Mouse (Mus musculus): ENCODE data around the gene Eaf2.

Gene Eaf2

GRCm38 (mm10) chr16:36828820-36829219 lies 46.0 kb downstream of the Eaf2 start:
- DNase-seq = no peak

DNA sequence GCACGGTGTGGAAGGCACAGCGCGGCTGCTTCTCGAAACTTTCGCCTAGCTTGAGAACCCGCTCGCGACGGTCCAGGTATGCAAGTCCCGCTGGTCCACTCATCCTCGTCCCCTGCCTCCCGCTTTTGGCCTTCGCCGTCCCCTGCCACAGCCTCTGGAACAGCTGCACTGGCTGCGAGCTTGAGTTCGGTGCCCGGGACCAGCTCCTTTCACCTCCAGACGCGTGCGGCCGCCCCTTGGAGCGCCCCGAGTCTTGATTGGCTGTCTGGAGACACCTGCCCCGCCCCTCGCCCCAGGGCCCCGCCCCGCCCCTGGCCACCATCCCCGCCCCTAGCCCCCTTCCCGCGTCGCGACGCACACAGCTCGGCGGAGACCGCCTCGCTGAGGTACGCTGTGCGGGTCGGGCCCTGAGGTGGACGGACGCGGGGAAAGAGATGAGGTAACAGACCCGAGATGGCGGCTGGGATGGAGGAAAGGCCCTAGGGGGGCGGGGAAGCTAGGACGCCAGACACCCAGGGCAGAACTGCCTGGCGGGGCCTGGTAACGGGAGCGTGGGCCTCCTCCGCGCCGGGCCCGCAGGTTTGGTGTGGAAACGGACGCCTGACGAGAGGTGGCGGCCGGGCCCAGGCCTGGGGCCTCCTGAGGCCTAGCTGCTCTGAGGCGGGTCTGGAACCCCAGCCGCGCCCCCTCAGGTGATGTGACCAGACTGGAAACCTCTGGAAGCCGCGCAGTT lies 46.6 kb downstream of the Eaf2 start, which contains the start of gene Iqcb1:
Gene Iqcb1, plus strand, starts transcription at position 332 of the 733 bp plus-strand sequence.
- peak; percentile 88 for DNase-seq

DNA sequence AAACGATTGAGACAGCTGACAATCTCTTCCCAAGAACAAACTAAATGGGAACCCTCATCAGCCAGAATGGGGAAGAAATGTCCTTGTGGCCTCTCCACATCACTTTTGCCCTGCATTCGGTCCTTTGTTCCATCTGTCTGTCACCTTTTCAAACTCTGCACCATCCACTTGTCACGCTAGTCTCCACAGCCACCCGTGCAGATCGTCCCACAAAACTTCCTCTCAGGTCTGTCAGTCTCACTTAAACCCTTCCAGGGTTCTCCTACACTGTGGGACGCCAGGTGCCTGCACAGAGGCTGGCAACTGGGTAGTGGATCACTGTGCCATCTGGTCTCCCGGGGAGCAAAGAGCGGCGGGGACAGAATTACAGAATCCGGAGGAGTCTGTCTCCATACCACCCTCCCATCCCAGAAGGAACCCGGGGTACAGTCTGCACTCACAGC lies 47.2 kb downstream of the Eaf2 start:
- DNase-seq = no peak

GRCm38 (mm10) chr16:36821474-36821873 lies 53.3 kb downstream of the Eaf2 start:
- DNase-seq = peak; percentile 76

GRCm38 (mm10) chr16:36820747-36821146 lies 54.1 kb downstream of the Eaf2 start:
- DNase-seq = no peak

DNA sequence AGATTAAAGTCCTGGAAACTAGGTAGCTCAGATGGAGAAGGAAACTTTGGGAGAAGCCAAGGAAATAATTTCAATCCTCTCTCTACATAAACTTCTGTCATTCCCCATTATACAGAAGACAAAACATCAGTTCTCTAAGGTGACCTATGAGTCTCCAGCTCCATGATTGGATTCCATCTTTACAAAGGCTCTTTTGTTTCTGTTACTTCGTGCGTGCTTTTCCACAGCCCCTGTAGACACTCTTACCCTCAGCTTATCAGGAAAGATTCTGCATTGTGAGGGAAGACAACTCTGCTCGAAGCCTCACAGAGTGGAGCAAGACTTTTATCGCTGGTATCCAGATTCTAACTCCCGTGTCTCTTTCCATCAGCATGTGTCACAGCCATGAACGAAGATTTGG lies 54.8 kb downstream of the Eaf2 start:
- DNase-seq = no peak

DNA sequence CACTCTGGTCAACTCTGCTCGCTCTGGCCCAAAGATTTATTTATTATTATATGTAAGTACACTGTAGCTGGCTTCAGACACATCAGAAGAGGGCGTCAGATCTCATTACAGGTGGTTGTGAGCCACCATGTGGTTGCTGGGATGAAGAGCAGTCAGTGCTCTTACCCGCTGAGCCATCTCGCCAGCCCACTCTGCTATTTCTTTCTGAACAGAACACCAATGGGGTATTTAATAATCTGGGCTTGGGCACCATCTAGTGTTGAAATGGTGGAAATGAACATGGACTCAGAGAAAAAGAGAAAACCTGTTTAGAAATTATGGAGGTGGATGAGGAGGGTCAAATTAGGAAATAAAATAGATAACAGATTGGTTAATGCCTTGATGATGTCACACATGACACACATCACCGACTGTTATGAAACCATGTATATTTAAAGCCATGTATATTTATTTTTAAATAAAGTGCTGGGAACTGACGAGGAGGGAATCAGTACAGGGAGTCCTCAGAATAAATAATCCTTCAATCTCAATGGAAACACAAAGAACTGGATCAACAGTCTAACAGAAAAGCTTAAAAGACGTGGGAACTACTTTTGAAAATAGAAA lies 57.4 kb downstream of the Eaf2 start:
- peak; percentile 91 for DNase-seq

DNA sequence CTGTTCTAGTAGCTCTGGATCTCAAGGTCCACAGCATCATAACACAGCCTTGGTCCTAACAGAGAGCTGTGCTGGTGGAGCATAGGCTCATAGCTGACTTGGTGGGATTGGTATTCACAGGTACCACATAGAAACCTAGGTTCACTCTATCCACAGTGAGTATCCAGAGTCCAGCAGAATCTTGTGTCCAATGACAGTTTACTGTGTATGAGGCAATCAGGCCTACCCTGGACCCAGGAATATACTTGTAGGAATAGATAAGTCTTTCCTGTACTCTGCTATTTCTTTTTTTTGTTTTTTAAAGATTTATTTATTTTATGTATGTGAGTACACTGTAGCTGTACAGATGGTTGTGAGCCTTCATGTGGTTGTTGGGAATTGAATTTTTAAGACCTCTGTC lies 57.9 kb downstream of the Eaf2 start:
- DNase-seq = no peak

DNA sequence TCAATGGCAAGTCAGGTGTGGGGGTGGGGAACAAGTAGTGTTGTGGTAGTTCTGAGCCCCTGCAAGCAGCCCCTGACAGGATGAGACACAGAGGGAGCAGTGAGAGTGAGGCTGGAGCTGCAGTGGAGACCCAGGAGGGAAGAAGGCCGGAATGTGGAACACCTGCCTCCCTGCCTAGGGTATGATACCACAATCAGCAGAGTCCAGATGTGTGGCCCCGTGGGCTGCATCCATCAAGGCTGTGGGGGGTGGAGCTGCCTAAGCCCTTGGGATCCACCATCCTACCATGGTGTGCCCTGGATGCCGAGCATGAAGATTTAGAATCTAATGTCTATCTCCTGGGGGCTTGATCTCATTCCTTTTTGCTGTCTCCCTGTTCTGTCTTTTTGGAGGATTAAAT lies 61.1 kb downstream of the Eaf2 start:
- DNase-seq = no peak

- no peak for DNase-seq
These were observed 66.2 kb downstream of the Eaf2 start for GRCm38 (mm10) chr16:36808616-36809015.

DNA sequence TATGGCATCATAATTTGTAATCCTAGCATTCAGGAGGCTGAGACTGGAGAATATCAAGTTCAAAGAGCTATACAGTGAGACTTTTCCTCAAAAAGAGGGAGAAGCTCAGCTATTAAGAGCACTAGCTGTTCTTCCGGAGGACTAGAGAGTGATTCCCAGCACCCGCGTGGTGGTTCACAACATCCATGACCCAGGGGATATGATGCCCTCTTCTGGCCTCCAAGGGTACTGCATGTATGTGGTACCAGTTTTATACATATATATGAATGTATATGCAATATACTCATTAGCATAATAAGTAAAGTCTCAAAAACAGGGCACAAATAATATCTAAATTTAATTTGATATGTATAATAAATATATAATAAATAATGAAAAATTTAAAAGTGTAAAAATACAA lies 72.4 kb downstream of the Eaf2 start:
- no peak for DNase-seq

DNA sequence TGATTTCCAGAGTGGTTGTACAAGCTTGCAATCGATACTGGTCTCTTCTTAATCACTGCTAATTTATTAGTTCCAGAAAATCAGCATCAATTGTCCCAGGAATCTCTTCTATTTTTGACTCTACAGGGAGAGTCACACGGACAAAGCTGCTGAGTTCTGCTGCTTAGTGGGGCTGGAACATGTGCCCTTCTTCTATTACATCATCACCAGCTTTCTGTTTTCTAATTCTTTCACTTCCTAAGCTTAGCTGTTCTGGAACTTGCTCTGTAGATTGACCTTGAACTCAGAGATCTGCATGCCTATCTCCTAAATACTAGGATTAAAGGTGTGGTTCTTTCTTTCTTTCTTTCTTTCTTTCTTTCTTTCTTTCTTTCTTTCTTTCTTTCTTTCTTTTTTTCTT lies 76.5 kb downstream of the Eaf2 start:
- no peak for DNase-seq

- no peak for DNase-seq
These were observed 79.8 kb downstream of the Eaf2 start for GRCm38 (mm10) chr16:36794976-36795375.

DNA sequence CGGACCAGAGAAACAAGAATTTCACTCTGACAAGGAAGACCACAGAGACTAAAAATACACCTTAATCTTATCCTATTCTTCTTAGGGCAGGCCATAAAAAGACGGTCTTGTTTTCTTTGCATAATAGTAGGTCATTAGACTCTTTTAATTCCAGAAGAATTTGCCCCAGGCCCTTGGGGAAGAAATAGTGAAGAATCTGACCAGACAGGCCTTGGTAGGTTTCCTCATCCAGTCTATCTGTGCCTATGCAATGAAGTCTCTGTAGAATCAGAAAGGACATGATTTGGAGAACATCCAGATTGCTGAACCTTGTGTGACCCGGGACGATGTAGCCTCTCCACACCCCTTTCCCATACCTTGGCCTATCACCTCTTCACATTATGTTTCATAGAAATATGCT lies 84.6 kb downstream of the Eaf2 start:
- DNase-seq = no peak

GRCm38 (mm10) chr16:36786466-36786865 lies 88.3 kb downstream of the Eaf2 start:
- DNase-seq = no peak

GRCm38 (mm10) chr16:36784594-36785313 lies 90.0 kb downstream of the Eaf2 start, which contains the start of gene Slc15a2:
Gene Slc15a2, minus strand, starts transcription at chr16:36784962.
- DNase-seq = peak; percentile 18

DNA sequence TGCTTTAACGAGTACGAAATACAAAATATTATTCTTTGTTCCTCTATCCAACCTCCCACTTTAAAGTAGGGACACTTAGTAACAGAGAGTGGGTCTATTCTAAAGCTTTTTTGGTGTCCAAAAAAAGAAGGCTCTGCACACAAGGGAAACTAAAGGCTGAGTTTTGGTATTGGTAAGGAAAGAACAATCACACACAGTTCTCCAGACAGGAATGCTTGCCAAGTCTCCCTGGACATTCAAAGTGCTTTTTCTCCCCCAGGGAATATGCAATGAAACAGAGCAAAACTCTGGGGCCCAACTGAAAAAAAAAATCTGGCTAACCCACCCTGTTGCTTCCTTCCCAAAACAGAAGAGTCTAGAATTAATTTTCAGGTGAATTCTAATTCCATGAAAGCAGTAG lies 90.7 kb downstream of the Eaf2 start:
- no peak for DNase-seq

GRCm38 (mm10) chr16:36775658-36776057 lies 99.1 kb downstream of the Eaf2 start:
- DNase-seq = no peak

DNA sequence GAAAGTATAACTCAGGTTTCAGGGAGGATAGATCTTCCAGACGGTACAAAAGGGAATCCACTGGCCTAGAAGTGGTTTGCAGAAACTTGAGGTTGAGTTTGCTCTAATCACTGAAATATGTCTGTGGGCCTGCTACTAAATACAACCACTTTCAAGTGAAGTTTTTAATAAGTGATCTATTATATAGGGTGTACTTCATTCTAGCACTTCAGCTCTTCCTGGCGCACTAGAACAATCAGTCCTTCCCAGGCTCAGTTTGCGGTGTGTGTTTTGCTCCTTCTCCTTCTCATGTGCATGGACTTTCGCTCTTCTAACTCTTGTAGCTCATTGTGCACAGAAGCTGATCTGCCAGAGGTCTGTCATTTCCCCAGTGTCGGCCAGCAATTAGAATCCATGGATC lies 101.8 kb downstream of the Eaf2 start:
- peak; percentile 35 for DNase-seq

GRCm38 (mm10) chr16:36771703-36772102 lies 103.1 kb downstream of the Eaf2 start:
- DNase-seq = no peak

- peak; percentile 16 for DNase-seq
These were observed 103.6 kb downstream of the Eaf2 start for GRCm38 (mm10) chr16:36771244-36771643.

GRCm38 (mm10) chr16:36770830-36771229 lies 104.0 kb downstream of the Eaf2 start:
- peak; percentile 76 for DNase-seq

- no peak for DNase-seq
These were observed 104.5 kb downstream of the Eaf2 start for GRCm38 (mm10) chr16:36770191-36770771.
